Comparison of ENCODE assay signal across 9 mouse cellular contexts in the genomic region with DNA sequence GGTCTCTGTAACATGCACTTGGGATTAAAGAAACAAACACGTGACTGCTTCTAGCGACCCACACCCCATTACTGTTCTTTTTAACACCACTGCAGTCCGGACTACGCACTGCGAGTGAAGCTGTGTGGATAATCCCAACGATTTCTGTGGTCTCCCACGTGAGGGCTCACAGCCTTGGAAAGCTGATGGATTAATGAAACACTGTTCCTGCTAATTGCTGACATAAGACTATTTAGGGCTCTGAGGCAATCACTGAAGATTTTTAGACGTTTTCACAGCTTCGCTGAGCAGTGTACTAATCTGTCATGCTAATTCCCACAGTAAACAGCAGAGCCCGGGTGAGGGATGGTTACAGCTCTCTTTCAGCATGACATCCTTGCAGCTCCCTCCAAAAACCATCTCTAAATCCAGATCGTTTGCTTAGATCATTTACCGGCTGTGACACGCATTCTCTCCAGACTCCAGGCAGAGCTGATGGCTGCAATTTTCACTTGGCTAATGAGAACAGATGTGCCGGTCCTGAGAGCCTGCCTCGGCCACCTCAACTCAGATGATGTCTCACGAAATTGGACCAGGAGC.
DNase-seq lines count a peak whose midpoint lies in the region; ATAC-seq and TF ChIP-seq lines count a peak whose summit lies in the region.
"Had no signal": no experiment of that assay in that cellular context is flagged by ENCODE, and none has a peak within 500 bp of the region (broad histone marks: within the 10 kb centered on the region; RNA-seq: fewer than 3 reads in every experiment).

No protein-coding gene starts in this region.

- DNase-seq in kidney, adult 2 months, result no peak
- peak; percentile 72 for DNase-seq in hindbrain, postnatal 0 days (ENCODE audit: low spot score)
- no peak for DNase-seq in urinary bladder, postnatal 14 days (ENCODE audit: low spot score)
- no peak for DNase-seq in spleen, postnatal 10 days (ENCODE audit: low spot score in 2 of 2)
- DNase-seq: cerebellum, adult 9-11 months had no signal

- H3K27ac ChIP-seq in kidney, embryonic 15.5 days, result no peak overlapping the region
- no peak overlapping the region for H3K27ac ChIP-seq in kidney, adult 2 months (ENCODE audit: insufficient read depth, low read depth, low read length)
- H3K27ac ChIP-seq in embryonic facial prominence, embryonic 12.5 days, result no peak overlapping the region
- peak overlapping the region; percentile 3; the same call in 1 of the 2 replicates for H3K27ac ChIP-seq in hindbrain, postnatal 0 days
- peak overlapping the region; percentile 30; the same call in 1 of the 2 replicates for H3K27ac ChIP-seq in neural tube, embryonic 14.5 days (ENCODE audit: low read depth, low read length)

- H3K4me1 ChIP-seq in kidney, embryonic 15.5 days, result peaks cover 19% of the 10 kb centered on the region
- H3K4me1 ChIP-seq in kidney, adult 2 months (ENCODE audit: control insufficient read depth, insufficient read depth, low read length), result no peaks in the 10 kb centered on the region
- peaks cover 11% of the 10 kb centered on the region for H3K4me1 ChIP-seq in embryonic facial prominence, embryonic 12.5 days
- no peaks in the 10 kb centered on the region for H3K4me1 ChIP-seq in hindbrain, postnatal 0 days (ENCODE audit: insufficient read depth, low read length)
- peaks cover 5% of the 10 kb centered on the region; the same call in 1 of the 2 replicates for H3K4me1 ChIP-seq in neural tube, embryonic 14.5 days (ENCODE audit: control insufficient read depth, insufficient read depth, low read length)

- peak; percentile 36; the same call in 1 of the 2 replicates for ATAC-seq in kidney, embryonic 15.5 days (replicated peaks; ENCODE audit: low FRiP score)
- no peak for ATAC-seq in embryonic facial prominence, embryonic 12.5 days (ENCODE audit: insufficient number of reproducible peaks, insufficient read depth, low FRiP score, low TSS enrichment)
- peak; percentile 89 for ATAC-seq in hindbrain, postnatal 0 days
- peak; percentile 79 for ATAC-seq in neural tube, embryonic 14.5 days (ENCODE audit: low read depth)
- no peak for ATAC-seq in inflammation-experienced regulatory T-cells, adult 6 months

- H3K27me3 ChIP-seq in kidney, embryonic 15.5 days, result no peaks in the 10 kb centered on the region
- H3K27me3 ChIP-seq in kidney, adult 2 months (replicated peaks; ENCODE audit: control insufficient read depth, insufficient read depth, low read length), result no peaks in the 10 kb centered on the region
- H3K27me3 ChIP-seq in embryonic facial prominence, embryonic 12.5 days, result no peaks in the 10 kb centered on the region
- no peaks in the 10 kb centered on the region for H3K27me3 ChIP-seq in hindbrain, postnatal 0 days (ENCODE audit: insufficient read depth, low read length)
- H3K27me3 ChIP-seq in neural tube, embryonic 14.5 days (ENCODE audit: control insufficient read depth, insufficient read depth, low read length), result no peaks in the 10 kb centered on the region

- H3K36me3 ChIP-seq in kidney, embryonic 15.5 days, result no peaks in the 10 kb centered on the region
- H3K36me3 ChIP-seq in kidney, adult 2 months (ENCODE audit: control insufficient read depth, insufficient read depth, low read length), result no peaks in the 10 kb centered on the region
- no peaks in the 10 kb centered on the region for H3K36me3 ChIP-seq in embryonic facial prominence, embryonic 12.5 days
- H3K36me3 ChIP-seq in hindbrain, postnatal 0 days (ENCODE audit: insufficient read depth, low read length), result no peaks in the 10 kb centered on the region
- no peaks in the 10 kb centered on the region for H3K36me3 ChIP-seq in neural tube, embryonic 14.5 days (ENCODE audit: control insufficient read depth, insufficient read depth, low read length)

- peak overlapping the region; percentile 51 for H3K4me2 ChIP-seq in kidney, embryonic 15.5 days
- peak overlapping the region; percentile 29 for H3K4me2 ChIP-seq in embryonic facial prominence, embryonic 12.5 days (replicated peaks)
- H3K4me2 ChIP-seq in hindbrain, postnatal 0 days (ENCODE audit: low read depth, low read length), result peak overlapping the region; percentile 38
- H3K4me2 ChIP-seq in neural tube, embryonic 14.5 days (ENCODE audit: low read depth, low read length), result peak overlapping the region; percentile 26; the same call in 1 of the 2 replicates

- no peak overlapping the region for H3K9ac ChIP-seq in kidney, embryonic 15.5 days
- H3K9ac ChIP-seq in embryonic facial prominence, embryonic 12.5 days, result no peak overlapping the region; the same call in 1 of the 2 replicates
- peak overlapping the region; percentile 6; the same call in 1 of the 2 replicates for H3K9ac ChIP-seq in hindbrain, postnatal 0 days (replicated peaks; ENCODE audit: low read length)
- H3K9ac ChIP-seq in neural tube, embryonic 14.5 days (replicated peaks; ENCODE audit: low read depth, low read length), result no peak overlapping the region; the same call in 1 of the 2 replicates

- no peak for TF ChIP-seq CTCF in kidney, adult 2 months (conservative IDR thresholded peaks at IDR 0.05; ENCODE audit: insufficient read depth, insufficient read length, low read depth, low read length)
- no peak for TF ChIP-seq CTCF in hindbrain, postnatal 0 days (IDR thresholded peaks at IDR 0.05; ENCODE audit: low read depth)

- 18% methylated on average over 16 of the region's 16 CpGs for WGBS in kidney, embryonic 15.5 days
- 22% methylated on average over 16 of the region's 16 CpGs for WGBS in kidney, adult 2 months
- 21% methylated on average over 16 of the region's 16 CpGs for WGBS in embryonic facial prominence, embryonic 12.5 days
- 18% methylated on average over 16 of the region's 16 CpGs for WGBS in hindbrain, postnatal 0 days
- whole genome bisulfite sequencing in neural tube, embryonic 14.5 days, result 14% methylated on average over 16 of the region's 16 CpGs

- peak overlapping the region; percentile 10 for H3K4me3 ChIP-seq in kidney, embryonic 15.5 days (replicated peaks)
- H3K4me3 ChIP-seq in kidney, adult 2 months (ENCODE audit: insufficient read depth, low read depth, low read length), result no peak overlapping the region
- no peak overlapping the region for H3K4me3 ChIP-seq in embryonic facial prominence, embryonic 12.5 days
- no peak overlapping the region for H3K4me3 ChIP-seq in hindbrain, postnatal 0 days (ENCODE audit: low read length)
- H3K4me3 ChIP-seq in neural tube, embryonic 14.5 days (ENCODE audit: low read depth, low read length), result no peak overlapping the region

- H3K9me3 ChIP-seq in kidney, embryonic 15.5 days (replicated peaks), result no peaks in the 10 kb centered on the region
- H3K9me3 ChIP-seq in embryonic facial prominence, embryonic 12.5 days, result no peaks in the 10 kb centered on the region
- no peaks in the 10 kb centered on the region for H3K9me3 ChIP-seq in hindbrain, postnatal 0 days (ENCODE audit: low read length)
- no peaks in the 10 kb centered on the region for H3K9me3 ChIP-seq in neural tube, embryonic 14.5 days (ENCODE audit: control insufficient read depth, low read length)

- no peak for TF ChIP-seq POLR2A in kidney, adult 2 months (IDR thresholded peaks at IDR 0.05; ENCODE audit: low read depth, low read length)

Comparison
In these comparisons a context has a peak if more than half of its experiments do, and no peak if none do; other contexts are left out.
1. ATAC-seq: peak in kidney, embryonic 15.5 days (single experiment), hindbrain, postnatal 0 days (single experiment) and neural tube, embryonic 14.5 days (single experiment); none in embryonic facial prominence, embryonic 12.5 days (single experiment) and inflammation-experienced regulatory T-cells, adult 6 months (single experiment).
2. H3K27ac ChIP-seq: peak in hindbrain, postnatal 0 days (single experiment) and neural tube, embryonic 14.5 days (single experiment); none in kidney, embryonic 15.5 days (single experiment), kidney, adult 2 months (single experiment) and embryonic facial prominence, embryonic 12.5 days (single experiment).
3. Peak in every context shown above with its lines, with median percentiles within 50 percentile points of each other: H3K4me2 ChIP-seq.